Mouse (Mus musculus) MEL (cell line): ENCODE data around the gene Colgalt2. TPM values are rescaled to one million over a fixed set of nuclear protein-coding genes. Genes with fewer than 3 reads are reported as not detected.

Source experiments
- DNase-seq: peaks from one replicate; pipeline ENCODE4 v3.0.0; 2011; ENCODE audit warnings: low read depth, low spot score
- H3K27ac ChIP-seq: 2 replicates; pipeline ENCODE4 v1.5.1; 2012; ENCODE audit warnings: low read depth, mild to moderate bottlenecking, control low read depth, low read length, moderate library complexity; ENCODE audit not compliant: control insufficient read depth
- H3K27me3 ChIP-seq, 2 experiments: fragments of 150-350 bp in 1 of 2; sonication (generic) in 1 of 2; 2 replicates each; pipeline ENCODE4 v1.6.1; 2012; ENCODE audit warnings: low read length in 2 of 2, mild to moderate bottlenecking in 2 of 2, improper control_type of control experiment in 1 of 2, moderate library complexity in 1 of 2; ENCODE audit not compliant: insufficient read depth in 2 of 2, control insufficient read depth in 1 of 2
- H3K36me3 ChIP-seq, 2 experiments: 2 replicates each; pipeline ENCODE4 v1.6.1; 2012 to 2014; ENCODE audit warnings: low read length in 2 of 2, improper control_type of control experiment in 1 of 2, inconsistent platforms in 1 of 2, mild to moderate bottlenecking in 1 of 2; ENCODE audit not compliant: insufficient read depth in 2 of 2, control insufficient read depth in 1 of 2
- H3K4me1 ChIP-seq, 2 experiments: fragments of 150-350 bp in 1 of 2; sonication (generic) in 1 of 2; 2 replicates each; pipeline ENCODE4 v1.6.1; 2012; ENCODE audit warnings: low read length in 2 of 2, improper control_type of control experiment in 1 of 2, mild to moderate bottlenecking in 1 of 2; ENCODE audit not compliant: insufficient read depth in 2 of 2, control insufficient read depth in 1 of 2
- H3K4me3 ChIP-seq, 2 experiments: fragments of 150-350 bp in 1 of 2; sonication (generic) in 1 of 2; 2 replicates each; pipeline ENCODE4 v1.5.1; 2012; ENCODE audit warnings: low read depth in 2 of 2, low read length in 2 of 2, mild to moderate bottlenecking in 2 of 2, moderate library complexity in 2 of 2, control low read depth in 1 of 2, improper control_type of control experiment in 1 of 2; ENCODE audit not compliant: control insufficient read depth in 1 of 2, insufficient read depth in 1 of 2
- H3K79me2 ChIP-seq: 2 replicates; pipeline ENCODE4 v1.6.1; 2012; ENCODE audit warnings: mild to moderate bottlenecking, low read length, moderate library complexity; ENCODE audit not compliant: control insufficient read depth, poor library complexity, insufficient read depth
- H3K9ac ChIP-seq: 2 replicates; pipeline ENCODE4 v1.6.1; 2012; ENCODE audit warnings: low read depth, mild to moderate bottlenecking, control low read depth, low read length, moderate library complexity; ENCODE audit not compliant: control insufficient read depth, poor library complexity, severe bottlenecking
- H3K9me3 ChIP-seq: fragments of 150-350 bp; sonication (generic); replicated peaks from 2 replicates; pipeline ENCODE4 v1.6.1; 2012; ENCODE audit warnings: mild to moderate bottlenecking, low read length, improper control_type of control experiment, moderate library complexity; ENCODE audit not compliant: insufficient read depth
- CHD1 ChIP-seq: IDR thresholded peaks from 2 replicates; pipeline ENCODE4 v1.6.1; 2012; ENCODE audit warnings: low read depth, mild to moderate bottlenecking, inconsistent platforms, low read length, improper control_type of control experiment
- CHD2 ChIP-seq: IDR thresholded peaks from 2 replicates; pipeline ENCODE4 v1.6.1; 2011; ENCODE audit warnings: low read length, improper control_type of control experiment
- E2F4 ChIP-seq: IDR thresholded peaks from 2 replicates; pipeline ENCODE4 v1.6.1; 2011; ENCODE audit warnings: low read depth, low read length, improper control_type of control experiment, borderline replicate concordance
- ELF1 ChIP-seq: IDR thresholded peaks from 2 replicates; pipeline ENCODE4 v1.6.1; 2014; ENCODE audit warnings: low read depth, mild to moderate bottlenecking, inconsistent platforms, low read length, improper control_type of control experiment, moderate library complexity
- EP300 ChIP-seq, 2 experiments: IDR thresholded peaks; 2 replicates each; pipeline ENCODE4 v1.6.1; 2011; ENCODE audit warnings: improper control_type of control experiment in 2 of 2, low read length in 2 of 2, low read depth in 1 of 2, mild to moderate bottlenecking in 1 of 2
- ETS1 ChIP-seq: IDR thresholded peaks from 2 replicates; pipeline ENCODE4 v1.6.1; 2012; ENCODE audit warnings: low read depth, mild to moderate bottlenecking, inconsistent platforms, low read length, improper control_type of control experiment, moderate library complexity
- GABPA ChIP-seq: IDR thresholded peaks from 2 replicates; pipeline ENCODE4 v1.6.1; 2012; ENCODE audit warnings: low read depth, mild to moderate bottlenecking, inconsistent platforms, low read length, improper control_type of control experiment, moderate library complexity
- HCFC1 ChIP-seq: IDR thresholded peaks from 2 replicates; pipeline ENCODE4 v1.6.1; 2012; ENCODE audit warnings: low read depth, mild to moderate bottlenecking, inconsistent platforms, low read length, improper control_type of control experiment, moderate library complexity
- JUND ChIP-seq: IDR thresholded peaks from 2 replicates; pipeline ENCODE4 v1.6.1; 2011; ENCODE audit warnings: low read depth, mild to moderate bottlenecking, improper control_type of control experiment, low read length
- KAT2A ChIP-seq: conservative IDR thresholded peaks from 2 replicates; pipeline ENCODE4 v1.6.1; 2012; ENCODE audit warnings: low read depth, low read length, improper control_type of control experiment, inconsistent platforms
- MAX ChIP-seq: IDR thresholded peaks from 2 replicates; pipeline ENCODE4 v1.6.1; 2011; ENCODE audit warnings: low read length, improper control_type of control experiment
- MXI1 ChIP-seq: IDR thresholded peaks from 2 replicates; pipeline ENCODE4 v1.6.1; 2011; ENCODE audit warnings: mild to moderate bottlenecking, low read depth, low read length, improper control_type of control experiment
- MYC ChIP-seq: IDR thresholded peaks from 2 replicates; pipeline ENCODE4 v1.6.1; 2011; ENCODE audit warnings: low read depth, mild to moderate bottlenecking, low read length, improper control_type of control experiment, moderate library complexity
- NRF1 ChIP-seq: IDR thresholded peaks from 2 replicates; pipeline ENCODE4 v1.6.1; 2014; ENCODE audit warnings: low read depth, mild to moderate bottlenecking, inconsistent platforms, low read length, improper control_type of control experiment, moderate library complexity; ENCODE audit not compliant: poor library complexity, insufficient read depth, severe bottlenecking
- POLR2A ChIP-seq, 2 experiments: IDR thresholded peaks; 2 replicates each; pipeline ENCODE4 v1.6.1; 2011 to 2012; ENCODE audit warnings: low read length in 2 of 2, mild to moderate bottlenecking in 2 of 2, control low read depth in 1 of 2, improper control_type of control experiment in 1 of 2, low read depth in 1 of 2, moderate library complexity in 1 of 2; ENCODE audit not compliant: control insufficient read depth in 1 of 2, insufficient read depth in 1 of 2, poor library complexity in 1 of 2
- RAD21 ChIP-seq: IDR thresholded peaks from 2 replicates; pipeline ENCODE4 v1.6.1; 2011; ENCODE audit warnings: mild to moderate bottlenecking, low read depth, low read length, improper control_type of control experiment
- SIN3A ChIP-seq: IDR thresholded peaks from 2 replicates; pipeline ENCODE4 v1.6.1; 2012; ENCODE audit warnings: low read length, improper control_type of control experiment, inconsistent platforms
- SMC3 ChIP-seq: IDR thresholded peaks from 2 replicates; pipeline ENCODE4 v1.6.1; 2011; ENCODE audit warnings: low read depth, low read length, improper control_type of control experiment
- TCF12 ChIP-seq: IDR thresholded peaks from 2 replicates; pipeline ENCODE4 v1.6.1; 2014; ENCODE audit warnings: low read depth, mild to moderate bottlenecking, inconsistent platforms, low read length, improper control_type of control experiment, moderate library complexity
- UBTF ChIP-seq: IDR thresholded peaks from 2 replicates; pipeline ENCODE4 v1.6.1; 2012; ENCODE audit warnings: low read depth, mild to moderate bottlenecking, inconsistent platforms, low read length, improper control_type of control experiment, moderate library complexity, borderline replicate concordance; ENCODE audit not compliant: insufficient read depth
- USF1 ChIP-seq: IDR thresholded peaks from 2 replicates; pipeline ENCODE4 v1.6.1; 2014; ENCODE audit warnings: low read depth, mild to moderate bottlenecking, inconsistent platforms, low read length, improper control_type of control experiment, moderate library complexity
- USF2 ChIP-seq, 2 experiments: IDR thresholded peaks; 2 replicates each; pipeline ENCODE4 v1.6.1; 2011 to 2012; ENCODE audit warnings: improper control_type of control experiment in 2 of 2, low read length in 2 of 2, borderline replicate concordance in 1 of 2, inconsistent platforms in 1 of 2, low read depth in 1 of 2, mild to moderate bottlenecking in 1 of 2; ENCODE audit not compliant: insufficient read depth in 1 of 2
- ZKSCAN1 ChIP-seq: IDR thresholded peaks from 2 replicates; pipeline ENCODE4 v1.6.1; 2012; ENCODE audit warnings: low read depth, mild to moderate bottlenecking, inconsistent platforms, low read length, improper control_type of control experiment, moderate library complexity
- ZMIZ1 ChIP-seq: IDR thresholded peaks from 2 replicates; pipeline ENCODE4 v1.6.1; 2012; ENCODE audit warnings: low read depth, mild to moderate bottlenecking, inconsistent platforms, low read length, improper control_type of control experiment, moderate library complexity
- ZNF384 ChIP-seq: IDR thresholded peaks from 2 replicates; pipeline ENCODE4 v1.6.1; 2012; ENCODE audit warnings: low read depth, mild to moderate bottlenecking, inconsistent platforms, low read length, improper control_type of control experiment
- polyA plus RNA-seq, 2 experiments: library from polyadenylated mRNA; stranded (reverse) in 1 of 2; unstranded in 1 of 2; fragments of >175 nt in 1 of 2; fragments of >200 nt in 1 of 2; gene quantifications; 2 replicates each; pipeline versions ENCODE4 v1.2.1 to v1.2.4; 2012; ENCODE audit warnings: low replicate concordance in 2 of 2, low read depth in 1 of 2; ENCODE audit not compliant: insufficient read length in 2 of 2, insufficient read depth in 1 of 2, missing spikeins in 1 of 2
- total RNA-seq: library from RNA; depleted of rRNA; stranded (reverse); fragments of 300-350 nt; gene quantifications from 2 replicates; pipeline ENCODE4 v1.2.3, GENCODE M21; 2012

Colgalt2 gene
- total and polyA plus RNA-seq, 3 experiments = not detected

GRCm38 (mm10) chr1:152445925-152446324 lies 46.3 kb downstream of the Colgalt2 start:
- H3K9ac ChIP-seq = no peak overlapping the region
- H3K27me3 ChIP-seq = peaks cover 15 to 28% of the 10 kb centered on the region in 2 experiments
- TF ChIP-seq ZKSCAN1 (no peak), USF2 (IDR thresholded peaks at IDR 0.05; ENCODE audit: borderline replicate concordance in 1 of 2, insufficient read depth in 1 of 2, low read depth in 1 of 2, low read length in 2 of 2) (no peak), MXI1 (no peak), CHD2 (no peak), EP300 (IDR thresholded peaks at IDR 0.05; ENCODE audit: low read depth in 1 of 2, low read length in 2 of 2) (no peak), MYC (no peak), POLR2A (IDR thresholded peaks at IDR 0.05; ENCODE audit: control insufficient read depth in 1 of 2, insufficient read depth in 1 of 2, low read depth in 1 of 2, low read length in 2 of 2, poor library complexity in 1 of 2) (no peak), SMC3 (no peak), ETS1 (no peak), NRF1 (no peak), RAD21 (no peak), HCFC1 (no peak), KAT2A (no peak), ZNF384 (no peak), SIN3A (no peak), MAX (no peak)
- TF ChIP-seq, all 39 proteins: peak for 0
- H3K9me3 ChIP-seq = no peaks in the 10 kb centered on the region
- H3K4me1 ChIP-seq = no peaks in the 10 kb centered on the region
- H3K36me3 ChIP-seq = no peaks in the 10 kb centered on the region
- H3K79me2 ChIP-seq = no peaks in the 10 kb centered on the region
- no peak overlapping the region for H3K27ac ChIP-seq
- no peak for DNase-seq
- no peak overlapping the region for H3K4me3 ChIP-seq

GRCm38 (mm10) chr1:152454536-152454935 lies 54.9 kb downstream of the Colgalt2 start:
- H3K27me3 ChIP-seq = peaks cover 0 to 5% of the 10 kb centered on the region in 2 experiments; a peak in 3 of 4 replicates

More at GRCm38 (mm10) chr1:152454536-152454935, 54.9 kb downstream of the Colgalt2 start:
- Histone ChIP-seq H3K9me3 (no peaks in the 10 kb centered on the region), H3K9ac (no peak overlapping the region), H3K36me3 (no peaks in the 10 kb centered on the region), H3K4me3 (no peak overlapping the region), H3K27ac (no peak overlapping the region), H3K4me1 (no peaks in the 10 kb centered on the region)
- DNase-seq = no peak
- TF ChIP-seq UBTF (no peak), E2F4 (no peak), ZMIZ1 (no peak), ELF1 (no peak), TCF12 (no peak), SMC3 (no peak), USF1 (no peak), NRF1 (no peak), CHD2 (no peak), GABPA (no peak), JUND (no peak), CHD1 (no peak), EP300 (IDR thresholded peaks at IDR 0.05; ENCODE audit: low read depth in 1 of 2, low read length in 2 of 2) (no peak)
- TF ChIP-seq, all 39 proteins: peak for 0
- H3K79me2 ChIP-seq = no peaks in the 10 kb centered on the region
